Mouse (Mus musculus) MEL (cell line): ENCODE measurements around the gene Olfr178. TPM values are rescaled to one million over a fixed set of nuclear protein-coding genes. Genes with fewer than 3 reads are reported as not detected.

Experiments
- DNase-seq: peaks from one replicate; pipeline ENCODE4 v3.0.0; 2011; ENCODE audit warnings: low read depth, low spot score
- H3K27ac ChIP-seq: 2 replicates; pipeline ENCODE4 v1.5.1; 2012; ENCODE audit warnings: low read depth, mild to moderate bottlenecking, control low read depth, low read length, moderate library complexity; ENCODE audit not compliant: control insufficient read depth
- H3K27me3 ChIP-seq, 2 experiments: fragments of 150-350 bp in 1 of 2; sonication (generic) in 1 of 2; 2 replicates each; pipeline ENCODE4 v1.6.1; 2012; ENCODE audit warnings: low read length in 2 of 2, mild to moderate bottlenecking in 2 of 2, improper control_type of control experiment in 1 of 2, moderate library complexity in 1 of 2; ENCODE audit not compliant: insufficient read depth in 2 of 2, control insufficient read depth in 1 of 2
- H3K36me3 ChIP-seq, 2 experiments: 2 replicates each; pipeline ENCODE4 v1.6.1; 2012 to 2014; ENCODE audit warnings: low read length in 2 of 2, improper control_type of control experiment in 1 of 2, inconsistent platforms in 1 of 2, mild to moderate bottlenecking in 1 of 2; ENCODE audit not compliant: insufficient read depth in 2 of 2, control insufficient read depth in 1 of 2
- H3K4me1 ChIP-seq, 2 experiments: fragments of 150-350 bp in 1 of 2; sonication (generic) in 1 of 2; 2 replicates each; pipeline ENCODE4 v1.6.1; 2012; ENCODE audit warnings: low read length in 2 of 2, improper control_type of control experiment in 1 of 2, mild to moderate bottlenecking in 1 of 2; ENCODE audit not compliant: insufficient read depth in 2 of 2, control insufficient read depth in 1 of 2
- H3K4me3 ChIP-seq, 2 experiments: fragments of 150-350 bp in 1 of 2; sonication (generic) in 1 of 2; 2 replicates each; pipeline ENCODE4 v1.5.1; 2012; ENCODE audit warnings: low read depth in 2 of 2, low read length in 2 of 2, mild to moderate bottlenecking in 2 of 2, moderate library complexity in 2 of 2, control low read depth in 1 of 2, improper control_type of control experiment in 1 of 2; ENCODE audit not compliant: control insufficient read depth in 1 of 2, insufficient read depth in 1 of 2
- H3K79me2 ChIP-seq: 2 replicates; pipeline ENCODE4 v1.6.1; 2012; ENCODE audit warnings: mild to moderate bottlenecking, low read length, moderate library complexity; ENCODE audit not compliant: control insufficient read depth, poor library complexity, insufficient read depth
- H3K9ac ChIP-seq: 2 replicates; pipeline ENCODE4 v1.6.1; 2012; ENCODE audit warnings: low read depth, mild to moderate bottlenecking, control low read depth, low read length, moderate library complexity; ENCODE audit not compliant: control insufficient read depth, poor library complexity, severe bottlenecking
- H3K9me3 ChIP-seq: fragments of 150-350 bp; sonication (generic); replicated peaks from 2 replicates; pipeline ENCODE4 v1.6.1; 2012; ENCODE audit warnings: mild to moderate bottlenecking, low read length, improper control_type of control experiment, moderate library complexity; ENCODE audit not compliant: insufficient read depth
- BHLHE40 ChIP-seq: IDR thresholded peaks from 2 replicates; pipeline ENCODE4 v1.6.1; 2012; ENCODE audit warnings: low read depth, mild to moderate bottlenecking, inconsistent platforms, low read length, improper control_type of control experiment, borderline replicate concordance
- CTCF ChIP-seq, 3 experiments: IDR thresholded peaks in 2 of 3; conservative IDR thresholded peaks in 1 of 3; 2 replicates each; pipeline ENCODE4 v1.5.1; 2011 to 2012; ENCODE audit warnings: low read length in 3 of 3, low read depth in 2 of 3, mild to moderate bottlenecking in 2 of 3, improper control_type of control experiment in 1 of 3, inconsistent platforms in 1 of 3, mixed read lengths in 1 of 3, moderate library complexity in 1 of 3; ENCODE audit not compliant: control insufficient read depth in 1 of 3, insufficient read depth in 1 of 3, poor library complexity in 1 of 3, severe bottlenecking in 1 of 3
- E2F4 ChIP-seq: IDR thresholded peaks from 2 replicates; pipeline ENCODE4 v1.6.1; 2011; ENCODE audit warnings: low read depth, low read length, improper control_type of control experiment, borderline replicate concordance
- EP300 ChIP-seq, 2 experiments: IDR thresholded peaks; 2 replicates each; pipeline ENCODE4 v1.6.1; 2011; ENCODE audit warnings: improper control_type of control experiment in 2 of 2, low read length in 2 of 2, low read depth in 1 of 2, mild to moderate bottlenecking in 1 of 2
- GABPA ChIP-seq: IDR thresholded peaks from 2 replicates; pipeline ENCODE4 v1.6.1; 2012; ENCODE audit warnings: low read depth, mild to moderate bottlenecking, inconsistent platforms, low read length, improper control_type of control experiment, moderate library complexity
- JUND ChIP-seq: IDR thresholded peaks from 2 replicates; pipeline ENCODE4 v1.6.1; 2011; ENCODE audit warnings: low read depth, mild to moderate bottlenecking, improper control_type of control experiment, low read length
- KAT2A ChIP-seq: conservative IDR thresholded peaks from 2 replicates; pipeline ENCODE4 v1.6.1; 2012; ENCODE audit warnings: low read depth, low read length, improper control_type of control experiment, inconsistent platforms
- MAFK ChIP-seq: IDR thresholded peaks from 2 replicates; pipeline ENCODE4 v1.6.1; 2011; ENCODE audit warnings: low read depth, mild to moderate bottlenecking, low read length, improper control_type of control experiment, borderline replicate concordance
- MAZ ChIP-seq: IDR thresholded peaks from 2 replicates; pipeline ENCODE4 v1.6.1; 2012; ENCODE audit warnings: low read depth, mild to moderate bottlenecking, inconsistent platforms, low read length, improper control_type of control experiment
- MEF2A ChIP-seq: IDR thresholded peaks from 2 replicates; pipeline ENCODE4 v1.6.1; 2014; ENCODE audit warnings: low read depth, mild to moderate bottlenecking, inconsistent platforms, low read length, improper control_type of control experiment; ENCODE audit not compliant: poor library complexity, insufficient replicate concordance, severe bottlenecking; ENCODE audit errors: extremely low read depth
- MXI1 ChIP-seq: IDR thresholded peaks from 2 replicates; pipeline ENCODE4 v1.6.1; 2011; ENCODE audit warnings: mild to moderate bottlenecking, low read depth, low read length, improper control_type of control experiment
- NELFE ChIP-seq: IDR thresholded peaks from 2 replicates; pipeline ENCODE4 v1.6.1; 2011; ENCODE audit warnings: low read depth, low read length, improper control_type of control experiment
- POLR2A ChIP-seq, 2 experiments: IDR thresholded peaks; 2 replicates each; pipeline ENCODE4 v1.6.1; 2011 to 2012; ENCODE audit warnings: low read length in 2 of 2, mild to moderate bottlenecking in 2 of 2, control low read depth in 1 of 2, improper control_type of control experiment in 1 of 2, low read depth in 1 of 2, moderate library complexity in 1 of 2; ENCODE audit not compliant: control insufficient read depth in 1 of 2, insufficient read depth in 1 of 2, poor library complexity in 1 of 2
- POLR2AphosphoS5 ChIP-seq: IDR thresholded peaks from 2 replicates; pipeline ENCODE4 v1.6.1; 2012; ENCODE audit warnings: low read depth, borderline replicate concordance, mild to moderate bottlenecking, inconsistent platforms, low read length, moderate library complexity, mixed read lengths
- RAD21 ChIP-seq: IDR thresholded peaks from 2 replicates; pipeline ENCODE4 v1.6.1; 2011; ENCODE audit warnings: mild to moderate bottlenecking, low read depth, low read length, improper control_type of control experiment
- RCOR1 ChIP-seq: IDR thresholded peaks from 2 replicates; pipeline ENCODE4 v1.6.1; 2012; ENCODE audit warnings: low read depth, mild to moderate bottlenecking, inconsistent platforms, low read length, improper control_type of control experiment
- SIN3A ChIP-seq: IDR thresholded peaks from 2 replicates; pipeline ENCODE4 v1.6.1; 2012; ENCODE audit warnings: low read length, improper control_type of control experiment, inconsistent platforms
- TAL1 ChIP-seq: IDR thresholded peaks from 2 replicates; pipeline ENCODE4 v1.6.1; 2012; ENCODE audit warnings: mild to moderate bottlenecking, inconsistent platforms, low read length, moderate library complexity, mixed read lengths
- TBP ChIP-seq: IDR thresholded peaks from 2 replicates; pipeline ENCODE4 v1.8.0; 2011; ENCODE audit warnings: low read depth, low read length, improper control_type of control experiment
- UBTF ChIP-seq: IDR thresholded peaks from 2 replicates; pipeline ENCODE4 v1.6.1; 2012; ENCODE audit warnings: low read depth, mild to moderate bottlenecking, inconsistent platforms, low read length, improper control_type of control experiment, moderate library complexity, borderline replicate concordance; ENCODE audit not compliant: insufficient read depth
- USF2 ChIP-seq, 2 experiments: IDR thresholded peaks; 2 replicates each; pipeline ENCODE4 v1.6.1; 2011 to 2012; ENCODE audit warnings: improper control_type of control experiment in 2 of 2, low read length in 2 of 2, borderline replicate concordance in 1 of 2, inconsistent platforms in 1 of 2, low read depth in 1 of 2, mild to moderate bottlenecking in 1 of 2; ENCODE audit not compliant: insufficient read depth in 1 of 2
- ZC3H11A ChIP-seq: IDR thresholded peaks from 2 replicates; pipeline ENCODE4 v1.6.1; 2012; ENCODE audit warnings: low read depth, mild to moderate bottlenecking, inconsistent platforms, low read length, improper control_type of control experiment
- ZKSCAN1 ChIP-seq: IDR thresholded peaks from 2 replicates; pipeline ENCODE4 v1.6.1; 2012; ENCODE audit warnings: low read depth, mild to moderate bottlenecking, inconsistent platforms, low read length, improper control_type of control experiment, moderate library complexity
- ZNF384 ChIP-seq: IDR thresholded peaks from 2 replicates; pipeline ENCODE4 v1.6.1; 2012; ENCODE audit warnings: low read depth, mild to moderate bottlenecking, inconsistent platforms, low read length, improper control_type of control experiment
- polyA plus RNA-seq, 2 experiments: library from polyadenylated mRNA; stranded (reverse) in 1 of 2; unstranded in 1 of 2; fragments of >175 nt in 1 of 2; fragments of >200 nt in 1 of 2; gene quantifications; 2 replicates each; pipeline versions ENCODE4 v1.2.1 to v1.2.4; 2012; ENCODE audit warnings: low replicate concordance in 2 of 2, low read depth in 1 of 2; ENCODE audit not compliant: insufficient read length in 2 of 2, insufficient read depth in 1 of 2, missing spikeins in 1 of 2
- total RNA-seq: library from RNA; depleted of rRNA; stranded (reverse); fragments of 300-350 nt; gene quantifications from 2 replicates; pipeline ENCODE4 v1.2.3, GENCODE M21; 2012

The Olfr178 gene
- total and polyA plus RNA-seq, 3 experiments = 3.0 to 3.5 TPM; not detected in 1

GRCm38 (mm10) chr16:58884416-58884815, 7.4 kb downstream of the Olfr178 start:
- DNase-seq = no peak
- H3K4me1 ChIP-seq = no peaks in the 10 kb centered on the region
- H3K27ac ChIP-seq = no peak overlapping the region
- no peaks in the 10 kb centered on the region for H3K27me3 ChIP-seq
- no peaks in the 10 kb centered on the region for H3K79me2 ChIP-seq
- H3K36me3 ChIP-seq = no peaks in the 10 kb centered on the region; a peak in 2 of 4 replicates
- H3K9me3 ChIP-seq = no peaks in the 10 kb centered on the region
- no peak overlapping the region for H3K4me3 ChIP-seq
- H3K9ac ChIP-seq = no peak overlapping the region
- TF ChIP-seq MAZ (no peak), MEF2A (no peak), ZNF384 (no peak), CTCF (IDR thresholded peaks at IDR 0.05 in 2 of 3, conservative IDR thresholded peaks at IDR 0.05 in 1 of 3; ENCODE audit: control insufficient read depth in 1 of 3, insufficient read depth in 1 of 3, low read depth in 2 of 3, low read length in 3 of 3, poor library complexity in 1 of 3, severe bottlenecking in 1 of 3) (no peak), JUND (no peak), ZC3H11A (no peak)

GRCm38 (mm10) chr16:58874668-58875067, 17.2 kb downstream of the Olfr178 start, which contains the start of gene Olfr177:
TSS of gene Olfr177 (minus strand) at chr16:58874768.
- no peak within 1 kb of the TSS for H3K9ac ChIP-seq
- peaks cover 0 to 7% of the 10 kb centered on the region in 2 experiments; a peak in 2 of 4 replicates for H3K4me1 ChIP-seq
- no peaks in the 10 kb centered on the region for H3K27me3 ChIP-seq
- no peak within 1 kb of the TSS for H3K27ac ChIP-seq
- TF ChIP-seq MEF2A = no peak
- no peaks in the 10 kb centered on the region for H3K79me2 ChIP-seq
- no peak within 1 kb of the TSS for H3K4me3 ChIP-seq
- DNase-seq = no peak
- no peaks in the 10 kb centered on the region; a peak in 1 of 4 replicates for H3K36me3 ChIP-seq
- no peaks in the 10 kb centered on the region for H3K9me3 ChIP-seq

GRCm38 (mm10) chr16:58861479-58861878, 30.4 kb downstream of the Olfr178 start:
- Histone ChIP-seq H3K36me3 (peaks cover 0 to 14% of the 10 kb centered on the region in 2 experiments; a peak in 2 of 4 replicates), H3K4me1 (peaks cover 0 to 11% of the 10 kb centered on the region in 2 experiments), H3K79me2 (peaks cover 2% of the 10 kb centered on the region; the same call in 1 of the 2 replicates), H3K9me3 (no peaks in the 10 kb centered on the region), H3K27me3 (no peaks in the 10 kb centered on the region), H3K9ac (peak overlapping the region; percentile 46), H3K4me3 (peak overlapping the region; percentile 46 to 62), H3K27ac (peak overlapping the region; percentile 90)
- peak; percentile 87 for DNase-seq
- TF ChIP-seq BHLHE40 (peak; percentile 50; the same call in 1 of the 2 replicates), MXI1 (no peak), USF2 (IDR thresholded peaks at IDR 0.05; ENCODE audit: borderline replicate concordance in 1 of 2, insufficient read depth in 1 of 2, low read depth in 1 of 2, low read length in 2 of 2) (no peak), EP300 (IDR thresholded peaks at IDR 0.05; ENCODE audit: low read depth in 1 of 2, low read length in 2 of 2) (peak; percentile 92 to 98), SIN3A (peak; percentile 83), RCOR1 (peak; percentile 76), GABPA (no peak), JUND (peak; percentile 33; the same call in 1 of the 2 replicates), NELFE (peak; percentile 25; the same call in 1 of the 2 replicates), E2F4 (no peak), POLR2A (IDR thresholded peaks at IDR 0.05; ENCODE audit: control insufficient read depth in 1 of 2, insufficient read depth in 1 of 2, low read depth in 1 of 2, low read length in 2 of 2, poor library complexity in 1 of 2) (no peak), ZKSCAN1 (no peak), KAT2A (no peak), TBP (peak; percentile 56; the same call in 1 of the 2 replicates), TAL1 (peak; percentile 95), POLR2AphosphoS5 (no peak), MAZ (no peak), MAFK (peak; percentile 62), RAD21 (no peak), ZNF384 (no peak), UBTF (no peak)
